Mouse (Mus musculus) erythroblast, embryonic 14.5 days (primary cell): ENCODE results near the gene Itpripl2.

ENCODE experiments used
- GATA1 ChIP-seq: IDR thresholded peaks from 2 replicates; pipeline ENCODE4 v1.6.1; 2012; ENCODE audit warnings: low read length, inconsistent platforms, mixed read lengths
- TAL1 ChIP-seq: IDR thresholded peaks from 3 replicates; pipeline ENCODE4 v1.6.1; 2012; ENCODE audit warnings: low read length, inconsistent platforms, mixed read lengths

DNA sequence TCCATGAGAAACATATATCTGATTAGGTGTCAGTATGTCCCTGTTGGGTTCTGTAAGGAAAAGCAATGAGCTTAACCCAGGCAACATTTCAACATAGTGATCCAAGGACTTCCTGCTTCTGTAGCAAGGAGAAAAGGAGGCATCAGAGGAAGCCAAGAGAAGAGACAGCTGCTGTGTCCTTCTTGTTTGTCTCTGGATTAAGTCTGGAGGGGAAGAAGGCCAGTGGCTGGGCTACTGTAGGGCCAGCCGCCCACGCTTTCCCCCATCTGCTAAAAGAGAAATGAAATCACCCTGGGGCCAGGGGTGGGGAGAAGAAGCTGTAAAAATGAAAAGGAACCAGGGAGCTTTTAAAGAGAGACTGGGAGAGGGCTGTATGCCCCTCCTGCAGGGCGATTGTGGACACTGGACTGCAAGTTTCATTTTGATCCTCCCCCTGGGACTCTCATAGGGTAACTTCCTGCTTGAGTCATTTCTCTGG lies 12.9 kb downstream of the Itpripl2 start:
- no peak for TF ChIP-seq GATA1
- TF ChIP-seq TAL1: no peak
